Mouse (Mus musculus) embryonic fibroblast, embryonic 13.5 days (primary cell): ENCODE data around the gene Olfr2. TPM values are rescaled to one million over a fixed set of nuclear protein-coding genes. Genes with fewer than 3 reads are reported as not detected.

Experiments
- H3K27ac ChIP-seq: 2 replicates; pipeline ENCODE4 v1.5.1; 2012; ENCODE audit warnings: low read length, control low read depth, inconsistent platforms; ENCODE audit not compliant: insufficient read depth
- H3K4me1 ChIP-seq: 2 replicates; pipeline ENCODE4 v1.6.1; 2011; ENCODE audit warnings: low read length; ENCODE audit not compliant: control insufficient read depth, insufficient read depth
- H3K4me3 ChIP-seq: 2 replicates; pipeline ENCODE4 v1.5.1; 2011; ENCODE audit warnings: mild to moderate bottlenecking, control low read depth, low read length; ENCODE audit not compliant: insufficient read depth
- CTCF ChIP-seq: IDR thresholded peaks from 2 replicates; pipeline ENCODE4 v1.5.1; 2011; ENCODE audit warnings: mild to moderate bottlenecking, control low read depth, low read length, moderate library complexity, borderline replicate concordance; ENCODE audit not compliant: insufficient read depth
- POLR2A ChIP-seq: IDR thresholded peaks from 2 replicates; pipeline ENCODE4 v1.6.1; 2011; ENCODE audit warnings: low read depth, mild to moderate bottlenecking, control low read depth, low read length, moderate library complexity
- polyA plus RNA-seq: library from polyadenylated mRNA; stranded (reverse); fragments of >200 nt; gene quantifications from 2 replicates; pipeline ENCODE4 v1.2.4, GENCODE M21; 2011; ENCODE audit warnings: low read depth; ENCODE audit not compliant: missing spikeins, insufficient read length

Gene Olfr2
- polyA plus RNA-seq, 1 experiment = not detected

- H3K4me3 ChIP-seq = no peak within 1 kb of the TSS
- TF ChIP-seq CTCF (no peak), POLR2A (no peak)
- H3K4me1 ChIP-seq = no peaks in the 10 kb centered on the region
- H3K27ac ChIP-seq = no peak within 1 kb of the TSS
Measured at GRCm38 (mm10) chr7:106963837-106964236, 42.0 kb downstream of the Olfr2 start, which contains the start of gene Olfr6. TSS of gene Olfr6 (minus strand) at chr7:106963937.

- Histone ChIP-seq H3K27ac (no peak within 1 kb of the TSS), H3K4me3 (no peak within 1 kb of the TSS), H3K4me1 (no peaks in the 10 kb centered on the region)
- TF ChIP-seq CTCF = no peak
- no peak for TF ChIP-seq POLR2A
Measured at GRCm38 (mm10) chr7:106948212-106948611, 57.7 kb downstream of the Olfr2 start, which contains the start of gene Olfr710. TSS of gene Olfr710 (minus strand) at chr7:106948312.

Other genes starting within 250 kb of the Olfr2 start
- not detected in 2 replicates for gene Olfr699, start 212.9 kb downstream of the Olfr2 start, polyA plus RNA-seq
- not detected in 2 replicates for gene Olfr700, start 197.2 kb downstream of the Olfr2 start, polyA plus RNA-seq
- not detected in 2 replicates for gene Olfr701, start 191.9 kb downstream of the Olfr2 start, polyA plus RNA-seq
- not detected in 2 replicates for gene Olfr702, start 172.2 kb downstream of the Olfr2 start, polyA plus RNA-seq
- gene Olfr703, start 162.7 kb downstream of the Olfr2 start, polyA plus RNA-seq = not detected in 2 replicates
- gene Olfr704, start 142.9 kb downstream of the Olfr2 start, polyA plus RNA-seq = not detected in 2 replicates
- not detected in 2 replicates for gene Olfr705, start 129.2 kb downstream of the Olfr2 start, polyA plus RNA-seq
- gene Olfr706, start 117.9 kb downstream of the Olfr2 start, polyA plus RNA-seq = not detected in 2 replicates
- gene Olfr707, start 104.8 kb downstream of the Olfr2 start, polyA plus RNA-seq = not detected in 2 replicates
- not detected in 2 replicates for gene Olfr1532-ps1, start 98.1 kb downstream of the Olfr2 start, polyA plus RNA-seq
- not detected in 2 replicates for gene Olfr709-ps1, start 73.9 kb downstream of the Olfr2 start, polyA plus RNA-seq
- not detected in 2 replicates for gene Olfr710, start 57.8 kb downstream of the Olfr2 start, polyA plus RNA-seq
- not detected in 2 replicates for gene Olfr6, start 42.1 kb downstream of the Olfr2 start, polyA plus RNA-seq
- not detected in 2 replicates for gene Olfr711, start 30.6 kb downstream of the Olfr2 start, polyA plus RNA-seq
- not detected in 2 replicates for gene Olfr713, start 25.1 kb upstream of the Olfr2 start, polyA plus RNA-seq
- gene Olfr714, start 64.9 kb upstream of the Olfr2 start, polyA plus RNA-seq = not detected in 2 replicates
- gene Olfr17, start 87.1 kb upstream of the Olfr2 start, polyA plus RNA-seq = not detected in 2 replicates
- gene Olfr715b, start 104.3 kb upstream of the Olfr2 start, polyA plus RNA-seq = not detected in 2 replicates
- gene Olfr715, start 125.0 kb upstream of the Olfr2 start, polyA plus RNA-seq = not detected in 2 replicates
- gene Olfr716, start 132.3 kb upstream of the Olfr2 start, polyA plus RNA-seq = not detected in 2 replicates
- gene Nlrp14, start 160.9 kb upstream of the Olfr2 start, polyA plus RNA-seq = not detected in 2 replicates
- not detected in 2 replicates for gene Rbmxl2, start 203.4 kb upstream of the Olfr2 start, polyA plus RNA-seq